Mouse (Mus musculus): ENCODE data around the gene Smyd3. TPM values are rescaled to one million over a fixed set of nuclear protein-coding genes. Genes with fewer than 3 reads are reported as not detected.

Smyd3 gene
- polyA plus RNA-seq (2017; shearing (Covaris generic)): 35.3 TPM

DNA sequence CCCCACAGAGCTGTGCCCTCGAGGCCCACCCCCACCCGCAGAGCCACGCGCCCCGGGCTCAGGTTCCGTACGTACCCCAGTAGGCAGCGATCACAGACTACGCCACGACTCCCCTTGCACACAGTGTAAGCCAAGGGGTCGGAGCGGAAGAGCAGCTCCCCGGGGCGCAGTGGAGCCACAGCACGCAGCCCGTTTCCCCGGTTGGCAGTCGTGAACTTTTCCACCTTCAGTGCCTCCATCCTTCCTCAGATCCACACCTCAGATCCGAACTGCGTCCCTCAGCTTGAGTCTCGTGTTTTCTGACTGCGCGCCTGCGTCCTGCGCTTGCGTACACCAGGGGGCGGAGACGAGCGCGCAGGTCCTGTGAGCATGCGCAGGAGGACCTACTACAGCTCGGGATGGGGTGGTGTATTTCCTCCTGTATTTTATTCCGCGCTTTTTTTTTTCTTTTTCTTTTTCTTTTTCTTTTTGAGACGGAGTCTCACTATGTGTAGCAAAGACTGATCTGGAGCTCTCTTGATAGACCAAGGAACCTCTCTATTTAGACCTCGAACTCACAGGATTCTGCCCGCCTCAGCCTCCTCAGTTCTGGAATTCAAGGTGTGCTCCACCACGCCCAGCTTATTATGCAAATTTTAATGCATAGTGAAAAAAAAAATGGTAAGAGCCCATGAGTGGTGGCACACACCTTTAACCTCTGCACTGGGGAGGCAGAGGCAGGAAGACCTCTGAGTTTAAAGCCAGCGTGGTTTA is at the start of gene Smyd3:
TSS of gene Smyd3 (minus strand) at position 329 of the 753 bp plus-strand sequence.

GRCm38 (mm10) chr1:179545768-179546550 is 28.1 kb upstream of the Smyd3 start, which contains the start of the genes Tfb2m and Cnst:
Tfb2m (minus strand) TSS chr1:179546267.
Cnst (plus strand) TSS chr1:179546370.

Other genes with a start within 250 kb of the Smyd3 start
- gene Tfb2m, start 28.2 kb upstream of the Smyd3 start, polyA plus RNA-seq (2017; shearing (Covaris generic)): 27.2 TPM
- 40.1 TPM for gene Cnst, start 28.3 kb upstream of the Smyd3 start, polyA plus RNA-seq (2017; shearing (Covaris generic))
- gene Sccpdh, start 150.2 kb upstream of the Smyd3 start, polyA plus RNA-seq (2017; shearing (Covaris generic)): 8.9 TPM
- not detected for gene Kif28, start 227.2 kb upstream of the Smyd3 start, polyA plus RNA-seq (2017; shearing (Covaris generic))

Measured in CD4-positive, CD25-positive, alpha-beta regulatory T cell (primary cell).